Mouse (Mus musculus) testis, adult 2 months (tissue): ENCODE results near the gene Zfp827.

Experiments
- CTCF ChIP-seq: fragments of 200-500 bp; IDR thresholded peaks from 2 replicates; pipeline ENCODE4 v1.5.1; 2012; ENCODE audit warnings: low read depth, mild to moderate bottlenecking, inconsistent platforms, low read length, moderate library complexity; ENCODE audit not compliant: control insufficient read depth, insufficient read depth, insufficient replicate concordance
- POLR2A ChIP-seq: fragments of 200-500 bp; IDR thresholded peaks from 2 replicates; pipeline ENCODE4 v1.6.1; 2012; ENCODE audit warnings: low read depth, mild to moderate bottlenecking, inconsistent platforms, low read length, moderate library complexity; ENCODE audit not compliant: control insufficient read depth

DNA sequence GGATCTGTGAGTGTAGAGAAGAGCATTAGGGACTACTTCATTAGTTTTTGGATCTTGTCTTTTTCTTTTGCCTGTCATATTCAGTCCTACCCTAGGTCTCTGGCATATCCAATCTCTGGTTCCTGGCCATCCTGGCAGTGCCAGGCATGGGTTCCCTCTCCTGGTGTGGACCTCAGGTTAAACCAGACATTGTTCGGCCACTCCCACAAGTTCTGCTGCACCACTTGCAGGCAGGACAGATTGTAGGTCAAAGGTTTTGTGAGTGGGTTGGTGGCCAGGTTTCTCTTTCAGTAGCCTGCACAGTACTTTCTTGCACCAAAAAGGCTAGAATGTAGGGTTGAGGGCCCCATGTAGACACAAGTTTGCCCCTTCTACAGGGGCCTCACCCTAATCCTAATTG lies 125.0 kb downstream of the Zfp827 start:
- TF ChIP-seq CTCF (no peak), POLR2A (no peak)
